Mouse (Mus musculus): Measurements from ENCODE around the gene Tubd1. TPM values are rescaled to one million over a fixed set of nuclear protein-coding genes. Genes with fewer than 3 reads are reported as not detected.

The Tubd1 gene
- polyA plus RNA-seq, 1 experiment from 2014 or later, result 14.8 TPM

DNA sequence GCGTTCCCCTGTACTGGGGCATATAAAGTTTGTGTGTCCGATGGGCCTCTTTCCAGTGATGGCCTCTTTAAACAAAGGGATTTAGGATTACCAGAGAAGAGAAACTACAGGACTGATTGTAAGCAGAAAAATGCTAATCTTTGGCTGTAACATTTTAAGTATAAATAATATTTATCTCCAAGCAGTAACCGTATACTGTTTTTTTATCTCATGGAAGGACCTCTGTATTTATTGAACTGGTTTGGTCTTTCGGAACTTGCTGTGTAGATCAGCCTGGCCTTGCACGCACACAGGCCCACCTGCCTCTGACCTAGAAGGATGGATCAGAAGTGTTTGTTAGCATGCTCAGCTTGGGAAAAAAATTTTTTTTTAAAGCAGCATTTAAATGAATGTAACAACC is 69.8 kb downstream of the Tubd1 start:
- Histone ChIP-seq H3K4me3 (no peak overlapping the region), H3K27me3 (ENCODE audit: low read depth, poor library complexity, severe bottlenecking) (no peaks in the 10 kb centered on the region), H3K4me1 (no peaks in the 10 kb centered on the region), H3K27ac (replicated peaks) (no peak overlapping the region), H3K36me3 (0 out of 2 replicates have a peak, but pooled peaks cover 9% of the 10 kb centered on the region), H3K9me3 (replicated peaks) (no peaks in the 10 kb centered on the region)
- WGBS, result 88% methylated on average over 5 of the region's 5 CpGs
- DNase-seq (ENCODE audit: low spot score), result no peak

MicroRNAs encoded within 50 kb of the gene (microRNA counts, 519-probe panel; counts per million panel counts)
- microRNA mmu-miR-21, result 5,607 counts per million, percentile 41 among the panel's probes with 10 or more counts

Small RNA genes within 50 kb of the gene (microRNA-seq; reads per million reads assigned to microRNA genes)
- gene Mir21a, result 7,239 reads per million, percentile 92 among the genes with 10 or more reads in this experiment

Other genes with a start within 250 kb of the Tubd1 start
- gene Med13, start 187.4 kb upstream of the Tubd1 start, polyA plus RNA-seq (2016; fragmentation: Nextera tagmentation; extraction: Ambion mirVana), result 6.0 and 7.0 TPM in 2 replicates
- gene Rnft1, start 60.3 kb upstream of the Tubd1 start, polyA plus RNA-seq (2016; fragmentation: Nextera tagmentation; extraction: Ambion mirVana), result 23.4 and 23.7 TPM in 2 replicates
- 56.2 and 58.3 TPM in 2 replicates for gene Rps6kb1, start 186 bp upstream of the Tubd1 start, polyA plus RNA-seq (2016; fragmentation: Nextera tagmentation; extraction: Ambion mirVana)
- 96.7 and 105 TPM in 2 replicates for gene Vmp1, start 138.8 kb downstream of the Tubd1 start, polyA plus RNA-seq (2016; fragmentation: Nextera tagmentation; extraction: Ambion mirVana)
- gene Ptrh2, start 139.0 kb downstream of the Tubd1 start, polyA plus RNA-seq (2016; fragmentation: Nextera tagmentation; extraction: Ambion mirVana), result 40.8 and 42.9 TPM in 2 replicates
- gene Cltc, start 212.6 kb downstream of the Tubd1 start, polyA plus RNA-seq (2016; fragmentation: Nextera tagmentation; extraction: Ambion mirVana), result 129 and 145 TPM in 2 replicates

Data from midbrain, embryonic 10.5 days (tissue).